Mouse (Mus musculus): ENCODE results near the gene Limch1. TPM values are rescaled to one million over a fixed set of nuclear protein-coding genes. Genes with fewer than 3 reads are reported as not detected.
A peak's percentile ranks its signal among the peaks of the same experiment; 100 is the strongest.

Limch1 gene
- polyA plus RNA-seq, 1 experiment: 23.9 TPM

- Histone ChIP-seq H3K27me3 (ENCODE audit: control insufficient read depth, insufficient read depth, low read length) (no peaks in the 10 kb centered on the region), H3K4me1 (ENCODE audit: control insufficient read depth, insufficient read depth, low read length) (no peaks in the 10 kb centered on the region), H3K4me3 (ENCODE audit: control insufficient read depth, low read depth, low read length) (no peak overlapping the region), H3K27ac (ENCODE audit: control insufficient read depth, insufficient read depth, low read depth, low read length) (no peak overlapping the region), H3K36me3 (ENCODE audit: control insufficient read depth, insufficient read depth, low read length) (no peaks in the 10 kb centered on the region)
- TF ChIP-seq POLR2A (IDR thresholded peaks at IDR 0.05; ENCODE audit: control insufficient read depth, low read depth, low read length): no peak
- no peak for TF ChIP-seq CTCF (IDR thresholded peaks at IDR 0.05; ENCODE audit: control insufficient read depth, insufficient read depth, insufficient replicate concordance, low read depth, low read length)
Observed at GRCm38 (mm10) chr5:66810396-66810795, 64.8 kb downstream of the Limch1 start.

DNA sequence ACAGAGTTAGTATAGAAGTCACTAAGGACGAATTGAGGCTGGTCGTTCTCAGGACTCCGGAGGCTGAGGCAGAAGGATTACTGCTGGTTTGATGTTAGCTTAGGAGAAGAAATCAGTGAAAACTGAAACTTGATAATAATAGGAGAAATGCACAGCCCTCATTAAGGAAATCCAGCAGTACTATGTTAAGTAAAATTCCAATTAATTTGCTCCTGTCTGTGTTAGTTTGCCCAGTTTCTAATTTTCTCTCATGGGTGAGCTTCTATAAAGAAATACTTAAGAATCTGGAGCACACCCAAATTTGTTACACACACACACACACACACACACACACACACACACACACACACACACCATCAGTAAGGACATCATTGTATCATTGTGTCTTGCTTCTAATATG is 69.0 kb downstream of the Limch1 start:
- Histone ChIP-seq H3K4me1 (ENCODE audit: control insufficient read depth, insufficient read depth, low read length) (0 out of 2 replicates have a peak, but pooled peaks cover 4% of the 10 kb centered on the region), H3K27me3 (ENCODE audit: control insufficient read depth, insufficient read depth, low read length) (no peaks in the 10 kb centered on the region), H3K36me3 (ENCODE audit: control insufficient read depth, insufficient read depth, low read length) (no peaks in the 10 kb centered on the region), H3K4me3 (ENCODE audit: control insufficient read depth, low read depth, low read length) (no peak overlapping the region), H3K27ac (ENCODE audit: control insufficient read depth, insufficient read depth, low read depth, low read length) (no peak overlapping the region)
- TF ChIP-seq POLR2A (IDR thresholded peaks at IDR 0.05; ENCODE audit: control insufficient read depth, low read depth, low read length) (no peak), CTCF (IDR thresholded peaks at IDR 0.05; ENCODE audit: control insufficient read depth, insufficient read depth, insufficient replicate concordance, low read depth, low read length) (no peak)

GRCm38 (mm10) chr5:66815877-66816276 is 70.2 kb downstream of the Limch1 start:
- no peak for TF ChIP-seq CTCF (IDR thresholded peaks at IDR 0.05; ENCODE audit: control insufficient read depth, insufficient read depth, insufficient replicate concordance, low read depth, low read length)
- TF ChIP-seq POLR2A (IDR thresholded peaks at IDR 0.05; ENCODE audit: control insufficient read depth, low read depth, low read length): no peak
- no peak overlapping the region for H3K4me3 ChIP-seq (ENCODE audit: control insufficient read depth, low read depth, low read length)
- H3K27ac ChIP-seq (ENCODE audit: control insufficient read depth, insufficient read depth, low read depth, low read length): no peak overlapping the region
- H3K4me1 ChIP-seq (ENCODE audit: control insufficient read depth, insufficient read depth, low read length): 0 out of 2 replicates have a peak, but pooled peaks cover 4% of the 10 kb centered on the region
- H3K36me3 ChIP-seq (ENCODE audit: control insufficient read depth, insufficient read depth, low read length): no peaks in the 10 kb centered on the region
- H3K27me3 ChIP-seq (ENCODE audit: control insufficient read depth, insufficient read depth, low read length): no peaks in the 10 kb centered on the region

- Histone ChIP-seq H3K4me3 (ENCODE audit: control insufficient read depth, low read depth, low read length) (peak overlapping the region; percentile 34), H3K4me1 (ENCODE audit: control insufficient read depth, insufficient read depth, low read length) (0 out of 2 replicates have a peak, but pooled peaks cover 4% of the 10 kb centered on the region), H3K27ac (ENCODE audit: control insufficient read depth, insufficient read depth, low read depth, low read length) (no peak overlapping the region), H3K27me3 (ENCODE audit: control insufficient read depth, insufficient read depth, low read length) (no peaks in the 10 kb centered on the region), H3K36me3 (ENCODE audit: control insufficient read depth, insufficient read depth, low read length) (no peaks in the 10 kb centered on the region)
- TF ChIP-seq POLR2A (IDR thresholded peaks at IDR 0.05; ENCODE audit: control insufficient read depth, low read depth, low read length) (no peak), CTCF (IDR thresholded peaks at IDR 0.05; ENCODE audit: control insufficient read depth, insufficient read depth, insufficient replicate concordance, low read depth, low read length) (no peak)
Observed at GRCm38 (mm10) chr5:66816751-66817150, 71.1 kb downstream of the Limch1 start.

DNA sequence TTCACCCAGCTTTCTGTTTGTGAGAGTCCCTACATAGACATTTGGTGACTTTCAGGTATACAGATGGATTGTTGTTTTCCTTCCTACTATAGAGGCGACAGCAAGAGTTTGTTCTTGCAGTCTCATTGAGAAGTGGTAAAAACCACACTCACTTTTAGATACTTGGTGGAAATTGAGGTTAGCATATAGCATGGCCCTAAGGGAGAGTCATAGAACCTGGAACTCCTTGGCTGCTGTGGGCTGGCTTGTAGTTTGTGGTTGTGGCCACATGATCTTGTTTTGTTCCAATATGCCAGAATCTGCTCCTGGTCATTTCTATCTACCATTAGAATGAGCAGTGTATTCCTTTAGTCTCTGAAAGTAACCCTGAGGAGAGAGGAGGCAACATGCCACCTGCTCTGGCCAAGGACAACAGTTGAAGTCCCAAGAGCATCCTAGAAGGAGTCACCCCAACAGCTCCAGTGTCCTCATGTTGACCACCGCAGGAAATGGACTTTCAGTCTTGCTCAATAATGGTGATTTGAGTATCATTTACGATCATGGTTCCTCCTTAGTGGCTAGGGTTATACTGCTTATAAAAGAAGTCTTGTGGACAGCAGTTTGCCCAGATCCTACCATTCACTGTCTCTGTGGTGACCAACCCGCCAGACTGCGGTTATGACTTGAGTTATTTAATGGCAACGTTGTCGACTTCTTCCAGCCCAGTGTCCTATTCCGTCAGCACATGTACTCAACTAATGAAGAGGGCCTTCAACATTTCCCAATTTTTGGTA is 71.7 kb downstream of the Limch1 start:
- 0 out of 2 replicates have a peak, but pooled peaks cover 4% of the 10 kb centered on the region for H3K4me1 ChIP-seq (ENCODE audit: control insufficient read depth, insufficient read depth, low read length)
- H3K4me3 ChIP-seq (ENCODE audit: control insufficient read depth, low read depth, low read length): no peak overlapping the region
- no peak overlapping the region for H3K27ac ChIP-seq (ENCODE audit: control insufficient read depth, insufficient read depth, low read depth, low read length)
- no peaks in the 10 kb centered on the region for H3K27me3 ChIP-seq (ENCODE audit: control insufficient read depth, insufficient read depth, low read length)
- H3K36me3 ChIP-seq (ENCODE audit: control insufficient read depth, insufficient read depth, low read length): no peaks in the 10 kb centered on the region
- TF ChIP-seq POLR2A (IDR thresholded peaks at IDR 0.05; ENCODE audit: control insufficient read depth, low read depth, low read length): no peak
- TF ChIP-seq CTCF (IDR thresholded peaks at IDR 0.05; ENCODE audit: control insufficient read depth, insufficient read depth, insufficient replicate concordance, low read depth, low read length): no peak

GRCm38 (mm10) chr5:66822500-66823205 is 77.0 kb downstream of the Limch1 start:
- no peaks in the 10 kb centered on the region for H3K4me1 ChIP-seq (ENCODE audit: control insufficient read depth, insufficient read depth, low read length)
- H3K36me3 ChIP-seq (ENCODE audit: control insufficient read depth, insufficient read depth, low read length): no peaks in the 10 kb centered on the region
- H3K27ac ChIP-seq (ENCODE audit: control insufficient read depth, insufficient read depth, low read depth, low read length): no peak overlapping the region
- H3K27me3 ChIP-seq (ENCODE audit: control insufficient read depth, insufficient read depth, low read length): no peaks in the 10 kb centered on the region
- TF ChIP-seq CTCF (IDR thresholded peaks at IDR 0.05; ENCODE audit: control insufficient read depth, insufficient read depth, insufficient replicate concordance, low read depth, low read length): no peak
- no peak for TF ChIP-seq POLR2A (IDR thresholded peaks at IDR 0.05; ENCODE audit: control insufficient read depth, low read depth, low read length)
- H3K4me3 ChIP-seq (ENCODE audit: control insufficient read depth, low read depth, low read length): no peak overlapping the region

GRCm38 (mm10) chr5:66825586-66825985 is 80.0 kb downstream of the Limch1 start:
- no peaks in the 10 kb centered on the region for H3K4me1 ChIP-seq (ENCODE audit: control insufficient read depth, insufficient read depth, low read length)
- no peaks in the 10 kb centered on the region for H3K27me3 ChIP-seq (ENCODE audit: control insufficient read depth, insufficient read depth, low read length)
- no peak overlapping the region for H3K4me3 ChIP-seq (ENCODE audit: control insufficient read depth, low read depth, low read length)
- no peaks in the 10 kb centered on the region for H3K36me3 ChIP-seq (ENCODE audit: control insufficient read depth, insufficient read depth, low read length)
- H3K27ac ChIP-seq (ENCODE audit: control insufficient read depth, insufficient read depth, low read depth, low read length): no peak overlapping the region
- TF ChIP-seq CTCF (IDR thresholded peaks at IDR 0.05; ENCODE audit: control insufficient read depth, insufficient read depth, insufficient replicate concordance, low read depth, low read length) (no peak), POLR2A (IDR thresholded peaks at IDR 0.05; ENCODE audit: control insufficient read depth, low read depth, low read length) (no peak)
